Mouse (Mus musculus): ENCODE data around the gene Prpf38b. TPM values are rescaled to one million over a fixed set of nuclear protein-coding genes. Genes with fewer than 3 reads are reported as not detected.

Gene Prpf38b
- total and polyA plus RNA-seq, 3 experiments = 42.6 to 177 (median 42.9) TPM

- no peaks in the 10 kb centered on the region for H3K36me3 ChIP-seq (replicated peaks in 1 of 2; ENCODE audit: control insufficient read depth in 1 of 2, insufficient read depth in 1 of 2, low read length in 1 of 2)
- no peak overlapping the region for H3K27ac ChIP-seq (ENCODE audit: insufficient read depth, low read depth)
- in situ Hi-C loops (cut with MboI; ENCODE audit: low pct_ligation_motif_present, low pct_unique_long_range_greater_than_20kb, low sequenced_read_pairs) (no loop called here), dilution Hi-C loops (cut with MboI; ENCODE audit: extremely low pct_ligation_motif_present, extremely low pct_unique_long_range_greater_than_20kb, low sequenced_read_pairs) (no loop called here)
- H3K4me1 ChIP-seq (ENCODE audit: control insufficient read depth in 1 of 2, insufficient read depth in 2 of 2) = peaks cover 4 to 14% of the 10 kb centered on the region in 2 experiments; a peak in 2 of 4 replicates
- TF ChIP-seq ETS1 (conservative IDR thresholded peaks at IDR 0.05; ENCODE audit: low read depth, low read length) = no peak
- TF ChIP-seq USF1 (IDR thresholded peaks at IDR 0.05; ENCODE audit: low read depth, low read length) = no peak
- no peak for TF ChIP-seq POLR2AphosphoS2 (IDR thresholded peaks at IDR 0.05; ENCODE audit: low read depth, low read length)
- TF ChIP-seq CHD1 (IDR thresholded peaks at IDR 0.05; ENCODE audit: low read depth, low read length) = no peak
- TF ChIP-seq UBTF (IDR thresholded peaks at IDR 0.05; ENCODE audit: low read depth, low read length) = no peak
- no peak for TF ChIP-seq MEF2A (IDR thresholded peaks at IDR 0.05; ENCODE audit: borderline replicate concordance, low read depth, low read length)
- no peak for TF ChIP-seq USF2 (conservative IDR thresholded peaks at IDR 0.05; ENCODE audit: low read depth, low read length)
- TF ChIP-seq JUN (IDR thresholded peaks at IDR 0.05; ENCODE audit: insufficient read depth, low read depth, low read length) = no peak
- TF ChIP-seq RAD21 (IDR thresholded peaks at IDR 0.05; ENCODE audit: low read depth, low read length) = no peak
- TF ChIP-seq E2F4 (IDR thresholded peaks at IDR 0.05; ENCODE audit: insufficient replicate concordance, low read depth, low read length) = no peak
- TF ChIP-seq TBP (conservative IDR thresholded peaks at IDR 0.05; ENCODE audit: low read depth, low read length) = no peak
- no peak for TF ChIP-seq POLR2A (IDR thresholded peaks at IDR 0.05; ENCODE audit: low read depth, low read length)
- no peak for TF ChIP-seq BHLHE40 (IDR thresholded peaks at IDR 0.05; ENCODE audit: low read depth, low read length)
- no peak for TF ChIP-seq KAT2A (IDR thresholded peaks at IDR 0.05; ENCODE audit: insufficient replicate concordance, low read length)
- TF ChIP-seq RCOR1 (conservative IDR thresholded peaks at IDR 0.05; ENCODE audit: low read depth, low read length) = no peak
- no peak overlapping the region for H3K4me2 ChIP-seq (ENCODE audit: insufficient read depth, low read depth, poor library complexity, severe bottlenecking)
- H3K79me2 ChIP-seq (replicated peaks; ENCODE audit: control insufficient read depth, extremely low read depth, insufficient read depth, poor library complexity, severe bottlenecking) = no peaks in the 10 kb centered on the region
- no peak for DNase-seq (ENCODE audit: extremely low read depth)
- no peaks in the 10 kb centered on the region for H3K9me3 ChIP-seq (replicated peaks; ENCODE audit: low read length)
- no peak overlapping the region for H3K4me3 ChIP-seq (replicated peaks in 1 of 3; ENCODE audit: low read depth in 2 of 3, low read length in 2 of 3, poor library complexity in 1 of 3)
- H3K27me3 ChIP-seq (replicated peaks) = no peaks in the 10 kb centered on the region
- no peak overlapping the region for H3K9ac ChIP-seq (ENCODE audit: insufficient read depth, low read depth)
Observed at GRCm38 (mm10) chr3:108926308-108926707, 14.8 kb upstream of the Prpf38b start.

DNA sequence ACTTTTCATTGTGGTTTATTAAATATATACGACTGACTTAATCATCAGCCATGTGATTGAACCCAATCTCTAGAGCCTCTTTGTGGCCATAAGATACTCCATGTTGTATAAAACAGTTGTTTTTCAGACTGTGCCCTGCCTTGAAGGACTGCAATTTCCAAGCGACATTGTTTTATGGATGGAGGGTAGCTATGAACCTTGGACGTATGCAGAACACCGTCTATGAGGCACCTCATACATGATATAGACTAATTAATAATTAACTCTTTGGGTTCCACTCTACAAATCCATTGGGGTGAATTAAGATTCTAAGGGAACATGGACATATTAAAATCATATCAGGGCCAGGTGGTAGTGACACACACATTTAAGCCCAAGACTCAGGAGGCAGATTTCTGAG lies 14.2 kb upstream of the Prpf38b start:
- H3K4me3 ChIP-seq (replicated peaks in 1 of 3; ENCODE audit: low read depth in 2 of 3, low read length in 2 of 3, poor library complexity in 1 of 3) = no peak overlapping the region
- no peaks in the 10 kb centered on the region for H3K36me3 ChIP-seq (replicated peaks in 1 of 2; ENCODE audit: control insufficient read depth in 1 of 2, insufficient read depth in 1 of 2, low read length in 1 of 2)
- H3K9ac ChIP-seq (ENCODE audit: insufficient read depth, low read depth) = no peak overlapping the region
- in situ Hi-C loops (cut with MboI; ENCODE audit: low pct_ligation_motif_present, low pct_unique_long_range_greater_than_20kb, low sequenced_read_pairs) (no loop called here), dilution Hi-C loops (cut with MboI; ENCODE audit: extremely low pct_ligation_motif_present, extremely low pct_unique_long_range_greater_than_20kb, low sequenced_read_pairs) (no loop called here)
- H3K4me1 ChIP-seq (ENCODE audit: control insufficient read depth in 1 of 2, insufficient read depth in 2 of 2) = peaks cover 4 to 14% of the 10 kb centered on the region in 2 experiments; a peak in 2 of 4 replicates
- H3K79me2 ChIP-seq (replicated peaks; ENCODE audit: control insufficient read depth, extremely low read depth, insufficient read depth, poor library complexity, severe bottlenecking) = no peaks in the 10 kb centered on the region
- H3K27me3 ChIP-seq (replicated peaks) = no peaks in the 10 kb centered on the region
- no peak overlapping the region for H3K4me2 ChIP-seq (ENCODE audit: insufficient read depth, low read depth, poor library complexity, severe bottlenecking)
- TF ChIP-seq JUND (conservative IDR thresholded peaks at IDR 0.05; ENCODE audit: low read depth, low read length) (no peak), SIN3A (IDR thresholded peaks at IDR 0.05; ENCODE audit: low read length) (no peak), HCFC1 (IDR thresholded peaks at IDR 0.05; ENCODE audit: low read depth, low read length) (no peak), UBTF (IDR thresholded peaks at IDR 0.05; ENCODE audit: low read depth, low read length) (no peak), ETS1 (conservative IDR thresholded peaks at IDR 0.05; ENCODE audit: low read depth, low read length) (no peak), EP300 (IDR thresholded peaks at IDR 0.05; ENCODE audit: low read length) (no peak), JUN (IDR thresholded peaks at IDR 0.05; ENCODE audit: insufficient read depth, low read depth, low read length) (no peak), POLR2AphosphoS2 (IDR thresholded peaks at IDR 0.05; ENCODE audit: low read depth, low read length) (no peak), BHLHE40 (IDR thresholded peaks at IDR 0.05; ENCODE audit: low read depth, low read length) (no peak), CTCF (conservative IDR thresholded peaks at IDR 0.05 in 1 of 2, IDR thresholded peaks at IDR 0.05 in 1 of 2; ENCODE audit: low read depth in 2 of 2, low read length in 2 of 2) (no peak), E2F4 (IDR thresholded peaks at IDR 0.05; ENCODE audit: insufficient replicate concordance, low read depth, low read length) (no peak), TCF12 (IDR thresholded peaks at IDR 0.05; ENCODE audit: low read depth, low read length) (no peak), RAD21 (IDR thresholded peaks at IDR 0.05; ENCODE audit: low read depth, low read length) (no peak), RCOR1 (conservative IDR thresholded peaks at IDR 0.05; ENCODE audit: low read depth, low read length) (no peak), USF1 (IDR thresholded peaks at IDR 0.05; ENCODE audit: low read depth, low read length) (no peak), PAX5 (IDR thresholded peaks at IDR 0.05; ENCODE audit: low read length) (no peak), MXI1 (IDR thresholded peaks at IDR 0.05; ENCODE audit: low read depth, low read length) (no peak), ZNF384 (IDR thresholded peaks at IDR 0.05; ENCODE audit: low read depth, low read length) (no peak)
- no peak for DNase-seq (ENCODE audit: extremely low read depth)
- H3K27ac ChIP-seq (ENCODE audit: insufficient read depth, low read depth) = no peak overlapping the region
- H3K9me3 ChIP-seq (replicated peaks; ENCODE audit: low read length) = no peaks in the 10 kb centered on the region
